Mouse (Mus musculus) lung, postnatal 25 days (tissue): ENCODE measurements around the gene Phldb3.
A peak's percentile ranks its signal among the peaks of the same experiment; 100 is the strongest.

Experiments used
- DNase-seq: peaks from one replicate; pipeline ENCODE4 v3.0.0; 2022; ENCODE audit warnings: low spot score

Phldb3 gene

GRCm38 (mm10) chr7:24630116-24630880 lies 19.7 kb downstream of the Phldb3 start:
- no peak for DNase-seq

DNA sequence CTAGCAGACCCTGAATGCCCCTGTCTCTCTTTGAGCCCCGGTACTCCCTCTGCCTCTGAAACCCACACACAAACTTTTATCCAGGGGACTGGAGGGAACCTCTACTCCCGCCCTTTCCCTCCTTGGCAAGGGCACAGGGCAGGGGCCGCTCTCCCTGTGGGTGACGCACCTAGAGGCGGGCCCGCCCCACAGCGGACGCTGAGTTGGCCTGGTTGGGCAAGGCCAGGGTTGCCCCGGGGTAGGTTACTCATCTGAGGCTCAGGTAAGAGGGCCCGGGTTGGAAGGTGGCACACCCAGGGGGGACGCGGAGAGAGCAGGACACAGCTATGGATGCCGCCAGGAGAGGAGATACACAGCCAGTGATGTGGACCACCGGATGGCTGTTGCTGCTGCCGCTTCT lies 25.7 kb downstream of the Phldb3 start, which contains the start of gene Lypd3:
Lypd3 (plus strand) TSS at position 287 of the 400 bp plus-strand sequence.
- DNase-seq, result no peak

DNA sequence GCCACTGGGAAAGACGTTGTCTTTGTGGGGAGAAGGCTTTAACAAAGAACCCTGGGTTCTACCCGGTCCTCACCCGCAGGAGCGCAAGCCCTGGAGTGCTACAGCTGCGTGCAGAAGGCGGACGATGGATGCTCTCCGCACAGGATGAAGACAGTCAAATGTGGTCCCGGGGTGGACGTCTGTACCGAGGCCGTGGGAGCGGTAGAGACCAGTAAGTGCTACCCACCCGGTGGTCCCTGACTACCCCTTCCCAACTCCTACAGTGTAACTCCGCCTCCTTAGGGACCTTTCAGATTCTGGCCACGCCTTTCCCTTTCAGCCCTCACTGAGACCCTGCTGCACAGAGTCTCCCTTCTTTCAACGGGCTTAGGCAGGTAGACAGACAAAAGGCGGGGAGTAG lies 26.5 kb downstream of the Phldb3 start:
- no peak for DNase-seq

- DNase-seq, result no peak
Observed at GRCm38 (mm10) chr7:24638026-24638856, 27.7 kb downstream of the Phldb3 start.

GRCm38 (mm10) chr7:24640450-24640849 lies 29.9 kb downstream of the Phldb3 start:
- DNase-seq, result no peak

GRCm38 (mm10) chr7:24642491-24642890 lies 31.9 kb downstream of the Phldb3 start:
- DNase-seq, result peak; percentile 58

GRCm38 (mm10) chr7:24644492-24644891 lies 33.9 kb downstream of the Phldb3 start:
- no peak for DNase-seq

DNA sequence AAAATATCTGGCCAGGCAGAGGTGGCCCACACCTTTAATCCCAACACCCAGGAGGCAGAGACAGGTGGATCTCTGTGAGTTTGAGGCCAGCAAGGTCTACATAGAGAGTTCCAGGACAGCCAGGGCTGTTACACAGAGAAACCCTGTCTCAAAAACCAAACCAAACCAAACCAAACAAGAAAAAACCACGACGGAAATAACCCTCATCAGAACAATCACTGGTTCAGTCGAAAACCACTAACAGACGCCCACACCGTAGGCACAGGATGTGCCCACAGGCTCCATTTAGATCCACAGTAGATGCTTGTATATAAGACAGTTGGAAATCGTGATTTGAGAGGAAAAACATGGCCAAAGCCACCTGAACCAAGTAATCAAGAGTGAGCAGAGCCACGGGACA lies 34.4 kb downstream of the Phldb3 start:
- no peak for DNase-seq

DNA sequence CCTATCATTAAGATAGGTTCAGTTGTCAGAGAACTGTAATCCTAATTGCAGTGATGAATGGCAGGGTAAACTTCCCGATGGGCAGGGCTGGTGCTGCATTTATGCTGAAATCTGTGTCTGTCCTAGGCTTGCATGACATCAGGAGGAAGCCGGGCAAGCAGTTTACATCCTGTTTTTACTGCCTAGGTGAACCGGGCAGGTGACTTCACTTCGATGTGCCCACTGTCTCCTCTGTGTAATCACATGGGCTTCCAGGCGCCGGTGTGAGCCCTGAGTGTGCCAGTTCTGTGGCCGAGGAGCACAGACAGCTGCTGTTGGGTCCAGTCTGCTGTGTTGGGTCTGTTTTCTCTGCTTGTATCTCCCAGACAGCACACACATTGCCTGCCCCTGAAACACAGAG lies 35.9 kb downstream of the Phldb3 start:
- DNase-seq, result no peak

DNA sequence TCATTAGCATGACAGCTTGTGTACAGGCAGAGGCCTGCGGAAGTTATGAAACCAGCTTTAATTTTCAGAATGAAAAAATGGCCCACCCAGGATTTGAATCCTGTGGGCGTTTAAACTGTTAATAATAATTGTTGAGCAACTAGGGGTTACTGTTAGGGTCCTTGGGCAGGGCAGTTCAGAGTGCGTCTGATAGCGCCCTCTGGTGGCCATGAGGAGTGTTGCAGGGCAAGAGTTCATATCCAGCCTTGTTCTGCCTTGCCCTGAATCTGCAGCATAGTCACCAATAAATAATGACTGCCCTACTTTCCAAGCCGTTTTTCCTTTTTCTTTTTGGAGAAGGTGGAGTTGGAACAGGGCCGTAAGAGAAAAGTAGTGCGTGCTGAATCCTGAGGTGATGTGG lies 43.1 kb downstream of the Phldb3 start:
- peak; percentile 50 for DNase-seq

GRCm38 (mm10) chr7:24659737-24660357 lies 49.3 kb downstream of the Phldb3 start:
- no peak for DNase-seq

- no peak for DNase-seq
Observed at GRCm38 (mm10) chr7:24661118-24661904, 50.7 kb downstream of the Phldb3 start.

DNA sequence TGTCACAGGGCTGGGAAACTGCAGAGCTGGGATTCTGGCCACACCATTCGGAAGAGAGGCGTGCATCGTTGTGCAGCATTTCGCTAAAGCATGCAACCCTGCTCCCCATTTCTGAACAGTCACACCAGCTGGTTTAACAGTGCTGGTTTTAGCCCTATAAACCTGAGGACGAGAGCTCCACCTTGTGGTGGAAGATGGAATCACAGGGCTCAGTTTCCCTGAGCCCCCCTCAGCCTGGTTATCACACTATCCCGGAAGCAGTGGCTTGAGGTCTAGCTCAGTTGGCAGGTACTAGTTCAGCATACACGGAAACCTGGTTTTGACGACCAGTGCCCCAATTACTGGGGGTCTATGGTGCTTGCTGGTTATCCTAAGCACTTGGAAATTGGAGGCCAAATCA lies 52.0 kb downstream of the Phldb3 start:
- peak; percentile 60 for DNase-seq

DNA sequence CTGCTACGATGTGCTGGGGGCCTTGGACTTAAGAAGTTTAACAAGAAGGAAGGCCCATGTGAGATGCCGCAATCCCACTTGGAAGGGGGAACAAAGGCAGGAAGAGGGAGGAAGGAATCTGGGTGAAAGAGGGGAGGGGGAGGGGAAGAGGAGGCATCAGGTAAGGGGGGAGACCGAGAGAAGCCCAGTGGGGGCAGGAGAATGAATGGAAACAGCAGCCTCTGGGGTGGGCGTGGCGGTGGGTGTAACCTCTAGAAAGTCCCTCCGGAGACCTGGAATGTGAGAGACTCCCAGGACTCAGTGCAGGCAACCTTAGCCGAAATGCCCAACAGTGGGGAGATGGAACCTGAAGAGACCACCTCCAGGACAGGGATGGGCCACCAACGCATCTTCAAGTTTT lies 53.7 kb downstream of the Phldb3 start:
- no peak for DNase-seq

- DNase-seq, result no peak
Observed at GRCm38 (mm10) chr7:24664959-24665358, 54.4 kb downstream of the Phldb3 start.

GRCm38 (mm10) chr7:24671944-24672439 lies 61.4 kb downstream of the Phldb3 start:
- DNase-seq, result no peak

DNA sequence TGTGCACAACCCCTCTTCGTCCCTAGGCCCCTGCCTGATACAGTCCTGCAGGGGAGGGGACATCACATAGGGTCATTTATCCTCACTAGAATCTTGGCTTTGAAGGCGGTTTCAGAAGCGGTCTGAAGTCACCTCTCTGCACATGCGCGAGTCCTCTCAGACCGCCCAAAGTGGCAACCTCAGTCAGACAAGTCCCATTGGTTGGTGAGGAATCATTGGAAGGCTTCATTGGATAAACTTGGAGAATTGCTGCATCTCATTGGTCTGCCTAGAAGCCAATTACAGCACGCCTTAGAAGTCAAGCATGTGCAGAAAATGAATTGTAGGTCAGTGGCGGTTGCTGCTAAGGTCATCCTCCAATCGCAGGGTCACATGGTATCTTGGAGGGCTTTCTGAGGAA lies 66.0 kb downstream of the Phldb3 start, which contains the start of gene Tex101:
Tex101 (minus strand) TSS at position 101 of the 400 bp plus-strand sequence.
- DNase-seq, result no peak
